Mouse (Mus musculus) layer of hippocampus, postnatal 14 days (tissue): ENCODE data around the gene Cyp2d22. TPM values are rescaled to one million over a fixed set of nuclear protein-coding genes. Genes with fewer than 3 reads are reported as not detected.
A peak's percentile ranks its signal among the peaks of the same experiment; 100 is the strongest.
"Not testable (repeated sequence)": the region's sequence is repeated elsewhere in the genome, so short reads cannot be mapped to it uniquely, and the experiment has no call there.

Experiments
- DNase-seq, 2 experiments: peaks; one replicate each; pipeline ENCODE4 v3.0.0; 2021 to 2022; ENCODE audit warnings: low spot score in 2 of 2, mixed read lengths in 1 of 2
- long read RNA-seq, 2 experiments: library from polyadenylated mRNA; stranded (forward); transcript quantifications; one replicate each; pipeline ENCODE4 v2.0.0; 2021
- total RNA-seq, 2 experiments: library from RNA; stranded (reverse); gene quantifications; 2 replicates each; pipeline ENCODE4 v1.2.3; 2021

Gene Cyp2d22
- total RNA-seq: 10 to 100 TPM; 33.5 to 33.9 TPM
- long read RNA-seq, experiment 1, partial matches to known transcripts: 4 of 20 reads
- long read RNA-seq, experiment 1, other reads (novel, unspliced or antisense): 16 of 20 reads
- long read RNA-seq, experiment 2, partial matches to known transcripts: 5 of 28 reads
- long read RNA-seq, experiment 2, other reads (novel, unspliced or antisense): 23 of 28 reads

DNA sequence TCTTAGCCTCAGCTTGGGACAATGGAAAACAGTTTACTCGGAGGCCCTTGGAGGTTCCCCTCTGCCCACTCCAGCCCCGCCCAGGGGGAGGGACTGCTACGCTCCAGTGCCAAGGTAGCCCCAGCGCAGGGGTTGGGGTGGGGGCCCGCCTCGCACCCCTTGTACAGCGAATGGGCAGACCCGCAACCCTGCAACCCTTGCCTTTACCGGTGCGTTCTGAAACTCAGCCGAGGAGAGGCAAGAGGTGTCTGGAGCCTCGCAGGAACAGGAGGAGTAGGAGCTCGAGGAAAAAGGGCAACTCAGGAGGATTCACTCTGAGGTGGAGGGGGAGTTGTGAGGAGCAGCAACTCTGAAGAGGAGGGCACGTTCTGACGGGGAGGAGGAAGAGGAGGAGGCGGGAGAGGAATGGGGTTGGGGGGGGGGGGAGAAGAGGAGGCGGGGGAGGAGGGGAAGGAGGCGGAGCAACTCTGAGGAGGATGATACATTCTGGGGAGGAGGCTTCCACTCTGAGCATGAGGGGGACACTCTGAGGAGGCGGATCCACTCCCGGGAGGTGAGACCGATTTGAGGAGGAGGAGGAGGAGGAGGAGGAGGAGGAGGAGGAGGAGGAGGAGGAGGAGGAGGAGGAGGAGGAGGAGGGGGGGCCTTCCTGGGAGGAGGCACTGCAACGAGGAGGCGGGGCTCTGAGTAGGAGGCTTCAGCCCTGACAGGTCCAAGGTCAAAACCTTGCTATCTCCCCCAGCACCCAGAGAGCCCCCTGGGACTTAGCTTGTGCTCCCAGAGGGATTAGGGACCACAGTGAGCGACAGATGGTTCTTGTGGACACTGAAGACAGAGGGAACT lies at the start of gene Cyp2d22:
Gene Cyp2d22 (minus strand): TSS at position 390 of the 843 bp plus-strand sequence.
- peak; percentile 37 to 39 for DNase-seq

DNA sequence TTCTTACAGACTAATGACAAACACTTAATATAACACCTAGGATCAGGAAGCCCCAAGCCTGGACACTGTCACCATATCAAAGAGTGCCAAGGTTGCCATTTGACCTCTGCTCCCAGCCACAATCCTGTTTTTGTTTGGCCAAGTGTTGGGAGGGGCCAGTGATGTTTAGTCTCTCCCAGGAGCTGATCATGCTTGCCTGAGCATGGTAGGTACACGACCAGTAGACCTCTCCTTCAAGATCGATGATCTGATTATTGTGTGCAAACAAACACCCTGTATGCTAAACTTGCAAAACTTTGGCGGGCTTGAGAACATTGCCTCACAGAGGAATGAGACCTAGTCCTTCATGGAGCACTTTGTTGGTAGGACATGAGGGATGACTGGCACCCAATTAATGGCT lies 43.4 kb upstream of the Cyp2d22 start:
- DNase-seq: no peak

DNA sequence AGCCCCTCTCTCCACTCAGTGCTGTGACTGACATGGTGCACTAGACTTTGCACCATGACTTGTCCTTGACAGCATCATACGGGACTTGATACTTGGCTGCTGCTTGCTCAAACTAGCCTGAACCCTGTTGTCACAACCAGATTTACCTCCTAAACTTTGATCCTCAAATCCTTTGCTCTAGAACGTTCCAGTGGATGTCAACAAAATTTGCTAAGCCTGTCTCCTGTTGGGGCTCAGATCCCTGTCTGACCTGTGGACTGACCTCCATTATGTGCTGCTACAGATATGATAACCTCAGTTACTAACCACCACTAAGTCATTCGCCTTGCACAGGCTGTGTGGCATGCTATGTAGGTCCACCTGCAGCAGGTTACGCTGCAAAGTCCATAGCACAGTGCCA lies 42.9 kb upstream of the Cyp2d22 start:
- DNase-seq: no peak

DNA sequence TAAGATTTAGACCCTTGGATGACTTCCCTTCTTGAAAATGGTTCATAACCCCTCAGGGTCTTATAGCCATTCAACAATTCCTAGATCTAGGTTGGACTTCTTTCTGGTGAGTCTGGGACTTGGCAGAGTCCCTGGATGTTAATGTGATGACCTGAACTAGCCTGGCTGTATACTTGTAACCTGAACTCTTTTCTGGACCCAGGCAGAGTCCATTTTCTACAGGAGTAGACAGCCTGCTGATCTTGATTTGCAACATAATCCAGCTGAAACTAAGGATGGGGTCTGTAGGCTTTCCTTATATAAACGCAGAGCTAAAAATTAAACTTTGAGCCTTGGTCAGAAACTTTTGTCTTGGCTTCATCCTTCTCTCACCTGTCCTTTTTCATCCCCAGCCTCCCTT lies 38.6 kb upstream of the Cyp2d22 start:
- no peak for DNase-seq

DNA sequence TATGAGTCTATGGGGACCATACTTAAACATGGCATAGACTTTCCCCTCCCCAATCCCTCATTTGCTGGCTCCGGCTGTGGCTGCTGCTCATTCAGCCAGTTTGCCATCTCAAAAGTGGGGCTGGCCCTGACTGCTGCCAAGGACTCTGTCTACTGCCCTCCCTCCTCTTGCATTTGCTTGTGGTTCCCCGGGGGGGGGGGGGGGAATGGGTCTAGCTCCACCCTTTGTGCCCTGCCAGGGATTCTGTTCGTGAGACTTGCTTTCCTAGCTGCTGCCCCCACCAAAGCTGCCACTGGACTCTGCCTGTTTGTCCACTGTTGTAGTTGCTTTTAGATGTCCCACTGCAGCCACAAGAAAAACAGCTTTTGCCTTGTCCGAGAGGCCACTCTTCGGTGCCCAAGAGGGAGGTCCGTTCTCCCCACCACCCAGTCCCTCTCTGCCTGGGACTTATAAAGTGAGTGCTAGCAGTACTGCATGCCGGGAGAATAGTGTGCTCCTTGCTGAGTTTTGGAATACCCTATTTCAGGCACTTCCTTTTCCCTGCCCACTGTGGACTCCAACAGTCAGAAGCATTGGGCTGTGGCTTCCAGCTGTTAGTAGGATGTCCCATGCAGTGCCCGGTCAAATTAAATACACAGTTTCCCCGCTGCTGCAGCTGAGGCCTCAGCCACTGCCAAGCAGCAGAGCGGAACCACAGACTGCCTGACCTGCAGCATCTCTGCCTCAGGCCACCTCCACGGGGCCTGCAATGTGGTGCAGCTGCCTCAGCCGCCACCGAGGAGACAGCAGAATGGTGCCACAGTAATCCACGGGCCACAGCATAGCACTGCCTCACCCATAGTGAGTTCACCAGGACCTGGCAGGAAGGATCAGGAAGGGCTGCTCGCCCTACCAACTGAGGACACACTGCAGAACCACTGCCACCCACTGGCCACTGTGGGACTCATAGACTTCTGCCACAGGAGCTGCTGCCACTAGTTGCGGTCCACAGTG lies 37.0 kb upstream of the Cyp2d22 start:
- DNase-seq: peak; percentile 79 to 85

DNA sequence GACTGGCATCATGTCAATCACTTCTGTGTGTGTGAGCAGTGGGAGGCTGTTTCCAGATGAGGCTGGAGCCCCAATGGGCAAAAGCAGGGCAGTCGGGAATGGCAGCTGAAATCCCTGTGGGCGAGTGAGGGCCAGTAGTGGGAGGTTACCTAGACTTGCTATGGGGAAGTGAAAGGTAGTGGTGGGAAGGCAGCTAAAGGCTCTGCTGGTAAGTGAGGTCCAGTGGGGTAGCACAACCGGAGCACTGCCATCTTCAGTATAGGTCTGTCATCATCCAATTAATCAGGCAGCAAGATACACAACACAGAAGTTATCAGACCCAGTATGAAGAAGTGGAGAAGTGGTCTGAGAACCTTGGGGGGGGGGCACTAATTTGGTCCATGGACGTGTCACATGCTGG lies 27.5 kb upstream of the Cyp2d22 start:
- no peak for DNase-seq

DNA sequence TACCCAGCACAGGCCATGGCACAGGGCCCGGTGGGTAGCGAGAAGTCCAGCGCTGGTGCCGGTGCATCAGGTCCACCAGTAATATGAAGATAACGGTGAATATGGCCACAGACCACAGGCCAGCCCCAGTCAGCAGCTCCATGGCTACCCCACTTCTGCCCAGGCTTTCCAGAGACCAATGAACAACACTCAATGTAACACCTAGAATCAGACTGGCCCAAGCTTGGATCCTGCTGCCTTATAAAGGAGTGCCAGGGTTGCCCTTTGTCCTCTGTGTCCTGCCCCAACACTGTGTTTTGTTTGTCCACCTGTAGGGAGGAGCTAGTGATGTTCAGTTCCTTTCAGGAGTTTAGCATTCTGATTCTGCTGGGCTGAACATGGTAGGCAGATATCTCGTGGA lies 26.9 kb upstream of the Cyp2d22 start, which contains the start of gene Cyp2d10:
Gene Cyp2d10 (minus strand): TSS at position 215 of the 400 bp plus-strand sequence.
- DNase-seq: no peak

DNA sequence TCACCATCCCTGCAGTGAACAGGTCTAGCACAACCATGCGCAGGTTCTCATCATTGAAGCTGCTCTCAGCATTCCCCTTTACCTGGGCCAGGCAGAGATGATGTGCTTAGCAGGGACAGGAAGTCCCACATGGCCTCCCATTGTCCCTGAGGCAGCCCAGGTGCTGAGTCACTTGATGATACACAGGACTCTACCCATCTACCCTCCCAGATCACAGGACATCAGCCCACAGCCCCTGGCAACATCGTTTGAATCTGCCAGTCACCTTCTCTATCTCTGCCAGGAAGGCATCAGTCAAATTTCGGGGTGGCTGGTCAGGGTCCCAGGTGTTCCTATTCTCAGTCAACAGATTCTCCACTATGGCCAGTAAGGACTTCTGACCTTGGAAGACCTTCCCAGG lies 24.1 kb upstream of the Cyp2d22 start:
- no peak for DNase-seq

DNA sequence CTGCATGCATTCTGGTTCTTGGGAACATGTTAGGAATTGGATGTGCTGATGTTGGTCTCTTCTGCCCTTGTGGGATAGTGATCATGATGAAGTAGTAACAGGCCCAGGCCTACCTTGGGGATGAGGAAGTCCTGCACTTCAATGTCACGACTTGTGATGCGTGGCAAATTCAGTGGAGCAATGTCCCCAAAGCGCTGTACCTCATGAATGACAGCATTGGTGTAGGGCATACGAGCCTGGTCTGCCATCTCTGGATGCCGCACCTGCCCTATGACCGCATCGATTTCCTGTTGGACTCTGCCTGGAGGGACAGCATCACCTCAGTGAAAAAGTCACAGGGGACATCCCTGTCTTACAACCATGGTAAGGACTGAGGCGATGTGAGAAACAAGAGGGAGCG lies 23.5 kb upstream of the Cyp2d22 start:
- DNase-seq: no peak

DNA sequence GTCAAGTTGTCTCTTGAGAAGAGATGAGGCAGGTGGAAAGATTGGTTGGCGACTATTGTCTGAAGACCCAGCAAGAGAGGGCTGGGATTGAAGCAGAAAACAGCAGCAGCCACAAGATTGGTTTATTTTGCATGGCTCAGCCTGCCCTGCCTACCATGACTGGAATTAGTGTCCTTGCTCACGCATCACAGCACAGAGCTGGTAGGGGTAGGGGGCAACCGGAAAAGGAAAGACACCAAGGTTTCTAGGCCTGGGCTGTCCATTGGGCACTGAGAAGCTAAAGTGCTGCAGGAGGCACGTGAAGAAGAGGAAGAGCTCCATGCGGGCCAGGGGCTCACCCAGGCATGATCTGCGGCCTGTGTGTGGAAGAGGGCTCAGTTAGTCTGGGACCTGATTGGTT lies 22.7 kb upstream of the Cyp2d22 start:
- no peak for DNase-seq

DNA sequence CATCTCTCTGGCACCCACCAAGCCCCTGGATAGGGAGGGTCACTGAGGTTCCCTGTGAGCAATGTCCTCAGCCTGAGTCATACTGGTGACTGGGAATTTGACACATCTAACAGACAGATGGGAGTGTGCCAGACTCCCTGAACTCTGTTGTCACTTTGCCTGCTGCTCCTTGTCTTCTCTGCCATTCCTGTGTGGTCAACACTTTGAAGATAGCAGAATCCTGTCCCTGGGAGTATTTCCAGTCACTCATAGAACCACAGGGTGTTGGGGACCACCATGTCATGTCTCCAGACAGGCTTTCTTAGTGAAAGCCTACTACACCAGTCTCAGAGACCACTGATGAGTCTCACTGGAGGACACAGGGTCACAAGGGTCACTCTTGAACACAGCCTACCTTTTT lies 22.0 kb upstream of the Cyp2d22 start:
- no peak for DNase-seq

DNA sequence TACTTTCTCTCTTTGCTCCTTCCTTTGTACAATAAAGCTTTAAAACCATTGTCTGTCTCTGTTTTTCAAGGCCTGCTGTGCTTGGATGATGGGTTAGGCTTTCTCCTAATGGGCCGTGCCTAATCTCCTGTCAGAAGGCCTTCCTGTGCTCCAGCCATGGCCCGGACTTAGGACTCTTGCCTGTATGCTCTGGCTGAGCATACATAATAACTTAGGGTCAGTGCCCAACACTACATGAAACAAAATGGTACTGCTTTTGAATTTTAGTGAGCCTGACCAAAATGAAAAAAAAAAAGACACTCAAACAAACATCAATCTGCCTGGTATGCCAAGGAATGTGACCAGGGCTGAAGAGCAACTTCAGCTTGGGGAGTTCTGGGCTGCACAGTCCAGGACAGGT lies 21.5 kb upstream of the Cyp2d22 start:
- no peak for DNase-seq

DNA sequence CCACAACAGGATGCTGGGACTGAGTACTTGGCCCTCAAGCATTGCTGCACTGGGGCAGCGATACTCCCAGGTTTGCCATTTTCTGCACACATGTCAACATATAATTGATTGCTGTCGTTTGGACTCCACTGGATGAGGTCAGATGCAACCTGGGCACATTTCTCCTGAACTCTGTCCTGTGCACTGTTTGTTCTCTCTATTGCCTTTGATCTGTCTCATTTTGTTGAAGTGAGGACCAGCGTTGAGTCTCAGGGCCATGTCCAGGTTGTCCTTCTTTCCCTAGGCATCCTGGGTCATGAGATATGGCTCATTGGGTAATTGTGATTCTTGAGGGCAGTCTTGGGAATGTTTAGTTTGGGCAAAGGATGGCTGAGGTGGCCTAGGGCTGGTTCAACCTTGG lies 15.9 kb upstream of the Cyp2d22 start:
- DNase-seq: not testable (repeated sequence)

DNA sequence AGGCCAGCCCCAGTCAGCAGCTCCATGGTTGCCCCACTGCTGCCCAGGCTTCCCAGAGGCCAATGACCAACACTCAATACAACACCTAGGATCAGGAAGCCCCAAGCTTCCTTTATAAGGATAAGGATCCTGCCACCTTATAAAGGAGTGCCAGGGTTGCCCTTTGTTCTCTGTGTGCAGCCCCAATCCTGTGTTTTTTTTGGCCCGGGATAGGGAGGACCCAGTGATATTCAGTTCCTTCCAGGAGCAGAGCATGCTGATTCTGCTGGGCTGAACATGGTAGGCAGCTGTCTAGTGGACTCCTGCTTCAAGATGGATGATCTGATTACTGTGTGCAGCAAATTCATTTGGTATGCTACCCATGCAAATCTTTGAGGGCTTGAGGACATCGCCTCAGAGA lies 13.9 kb upstream of the Cyp2d22 start, which contains the start of gene Cyp2d11:
Gene Cyp2d11 (minus strand): TSS at position 101 of the 400 bp plus-strand sequence.
- not testable (repeated sequence) for DNase-seq

DNA sequence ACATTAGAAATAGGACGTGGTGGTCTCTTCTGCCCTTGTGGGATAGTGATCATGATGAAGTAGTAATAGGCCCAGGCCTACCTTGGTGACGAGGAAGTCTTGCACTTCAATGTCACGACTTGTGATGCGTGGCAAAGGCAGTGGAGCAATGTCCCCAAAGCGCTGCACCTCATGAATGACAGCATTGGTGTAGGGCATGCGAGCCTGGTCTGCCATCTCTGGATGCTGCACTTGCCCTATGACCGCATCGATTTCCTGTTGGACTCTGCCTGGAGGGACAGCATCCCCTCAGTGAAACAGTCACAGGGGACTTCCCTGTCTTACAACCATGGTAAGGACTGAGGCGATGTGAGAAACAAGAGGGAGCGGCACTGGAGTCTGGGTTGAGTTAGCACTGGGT lies 9.9 kb upstream of the Cyp2d22 start:
- DNase-seq: not testable (repeated sequence)

DNA sequence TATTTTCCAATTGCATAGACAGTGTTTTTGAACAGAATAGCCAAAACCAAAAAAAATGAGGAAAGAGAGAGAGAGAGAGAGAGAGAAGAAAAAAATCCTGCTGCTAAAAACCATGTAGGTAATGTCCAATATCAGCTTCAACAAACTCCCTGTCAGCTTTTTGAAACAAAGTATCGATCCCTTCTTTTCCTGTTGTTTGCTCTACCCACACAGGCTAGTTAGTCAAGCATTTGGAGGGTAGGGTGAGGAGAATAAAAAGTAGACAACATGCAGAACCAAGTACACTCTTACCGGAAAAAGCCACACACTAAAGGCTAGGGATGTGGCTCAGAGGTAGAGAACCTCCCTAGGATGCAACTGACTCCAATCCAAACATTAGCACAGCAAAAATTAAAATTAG lies 5.7 kb upstream of the Cyp2d22 start:
- no peak for DNase-seq

DNA sequence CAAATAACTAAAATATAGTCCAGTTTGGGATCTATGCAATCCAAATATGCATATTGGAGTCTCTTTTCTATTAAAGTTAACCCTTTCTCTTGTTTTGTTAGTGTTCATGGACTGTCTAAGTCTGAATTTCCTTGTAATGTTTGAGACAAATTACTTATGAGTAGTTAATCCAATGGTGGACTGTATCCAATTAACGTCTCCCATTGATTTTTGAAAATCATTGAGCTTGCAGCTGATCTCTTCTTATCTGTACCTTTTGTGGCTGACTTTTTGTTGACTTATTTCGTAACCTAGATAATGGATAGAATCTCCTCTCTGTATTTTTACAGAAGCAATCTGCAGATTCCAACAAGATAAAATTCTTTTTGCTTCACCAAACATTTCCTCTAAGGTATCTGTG lies 2.4 kb upstream of the Cyp2d22 start:
- DNase-seq: no peak

DNA sequence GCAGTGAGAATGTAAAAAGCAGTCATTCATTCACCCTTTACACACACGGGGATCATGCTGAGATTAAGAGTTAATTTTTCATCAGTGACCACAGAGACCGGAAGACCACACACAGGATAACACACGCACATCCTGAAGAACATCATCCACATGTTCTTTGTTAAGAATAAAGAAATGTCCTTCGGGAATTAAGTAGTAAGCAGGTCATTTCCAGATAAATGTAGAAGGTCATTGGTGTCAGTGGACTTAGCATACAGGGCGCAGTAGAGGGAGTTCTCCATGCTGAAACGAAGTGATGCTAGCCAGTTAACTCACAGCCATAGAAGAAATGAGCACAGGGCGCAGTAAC lies 628 bp upstream of the Cyp2d22 start:
- no peak for DNase-seq

DNA sequence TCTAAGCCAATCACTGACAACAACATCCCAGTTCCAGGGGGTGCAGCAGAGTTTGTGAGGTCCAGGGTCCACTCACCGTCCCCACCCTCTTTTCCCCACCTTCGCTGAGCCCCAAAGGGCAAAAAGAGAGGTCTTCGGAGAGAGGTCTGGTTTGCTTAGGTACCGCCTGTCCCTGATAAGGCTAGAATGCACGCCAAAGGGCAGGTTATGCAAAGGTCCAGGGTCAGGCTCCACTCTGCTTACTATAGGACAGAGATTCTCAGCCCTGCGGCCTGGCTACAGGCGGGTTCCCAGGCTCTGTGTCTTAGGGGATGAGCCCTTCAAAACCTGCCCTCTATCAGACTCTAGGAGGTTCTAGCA lies 569 bp downstream of the Cyp2d22 start:
- DNase-seq: no peak

DNA sequence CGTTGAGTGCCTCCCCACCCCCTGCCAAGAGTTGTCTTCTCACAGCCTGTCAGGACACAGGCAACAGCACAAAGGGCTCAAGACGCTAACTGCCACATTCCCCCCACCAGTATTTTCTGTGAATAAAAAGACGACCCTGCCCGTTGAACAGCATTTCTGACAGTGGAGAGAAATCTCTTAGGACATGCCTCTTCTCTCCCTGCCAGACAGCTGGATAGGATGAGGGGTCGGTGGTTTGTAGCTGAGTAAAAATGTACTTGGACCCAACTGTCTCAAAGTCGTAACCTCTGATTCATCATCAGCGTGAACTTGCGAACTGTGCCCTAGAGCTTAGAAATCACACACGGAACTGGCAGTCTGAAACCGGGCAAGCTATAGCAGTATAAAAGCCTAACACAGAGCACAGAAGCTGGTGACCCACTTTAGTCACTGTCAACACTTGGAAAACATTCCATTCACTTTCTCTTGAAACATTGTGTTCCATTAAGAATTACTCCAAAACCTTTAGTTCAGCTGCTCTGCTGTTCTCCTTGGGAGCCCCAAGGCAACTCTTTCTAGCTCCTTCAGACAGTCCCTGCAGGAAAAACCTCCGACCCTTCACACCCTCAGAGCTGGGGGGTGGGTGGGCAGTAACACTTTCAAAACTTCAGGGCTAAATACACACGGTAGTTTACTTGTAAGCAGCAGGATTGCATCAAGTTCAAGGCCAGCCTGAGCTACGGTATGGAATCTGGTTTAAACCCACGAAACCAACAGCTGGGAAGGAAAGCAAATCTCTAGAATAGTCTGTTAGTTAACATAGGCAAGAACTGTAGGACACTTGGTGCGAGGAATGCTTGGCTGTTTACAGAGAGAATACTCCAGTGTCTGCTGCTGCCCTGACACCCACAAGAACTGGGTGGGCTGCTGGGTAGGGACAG lies 1.5 kb downstream of the Cyp2d22 start:
- DNase-seq: no peak

DNA sequence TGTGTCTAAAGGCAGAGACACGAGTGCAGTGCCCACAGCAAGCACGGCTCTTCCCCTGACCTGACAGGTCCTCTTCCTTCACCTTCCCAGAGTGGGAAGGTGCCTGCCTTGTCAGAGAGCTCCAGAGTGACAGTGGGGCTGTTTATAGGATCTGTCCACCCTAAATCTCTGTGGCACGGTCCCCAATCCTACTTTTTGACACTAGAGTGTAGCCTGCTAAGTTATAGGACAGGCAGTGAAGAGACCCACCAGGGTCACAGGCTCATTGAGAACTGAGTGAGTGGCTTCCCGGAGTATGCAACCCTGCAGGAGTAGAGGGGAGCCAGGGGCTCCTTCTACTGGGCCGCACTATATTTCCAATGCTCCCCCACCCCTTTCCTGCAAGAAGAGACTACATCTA lies 2.4 kb downstream of the Cyp2d22 start:
- no peak for DNase-seq
